Mouse (Mus musculus): ENCODE measurements around the gene Exoc6b. TPM values are rescaled to one million over a fixed set of nuclear protein-coding genes. Genes with fewer than 3 reads are reported as not detected.

The Exoc6b gene
- total RNA-seq, 2 experiments from 2014 or later: 14.0 to 16.3 TPM

GRCm38 (mm10) chr6:84661451-84662112 lies 407.7 kb downstream of the Exoc6b start:
- TF ChIP-seq CTCF (IDR thresholded peaks at IDR 0.05): no peak
- intact Hi-C loops (cut with DNase I): no loop called here
- no peak overlapping the region for H3K27ac ChIP-seq
- no peak overlapping the region for H3K4me3 ChIP-seq
- no peak for DNase-seq

DNA sequence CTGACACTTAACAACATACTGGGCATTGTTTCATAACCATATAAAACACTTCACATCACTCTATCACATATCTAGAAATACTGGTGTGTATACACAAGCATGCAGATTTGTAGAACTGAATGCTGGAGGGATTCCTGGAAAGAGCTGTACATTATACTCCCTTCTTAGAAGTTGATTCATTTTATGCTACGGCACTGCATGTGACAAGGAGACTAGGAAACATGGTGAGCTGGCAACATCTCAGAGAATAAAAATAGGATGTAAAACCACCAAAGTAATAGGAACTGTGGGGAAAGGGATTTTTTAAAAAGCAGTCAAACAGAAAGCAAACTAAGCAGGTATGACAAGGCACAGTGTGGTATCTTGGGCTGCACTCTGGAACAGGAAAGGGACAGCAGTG lies 408.3 kb downstream of the Exoc6b start:
- Histone ChIP-seq H3K27ac (no peak overlapping the region), H3K4me3 (no peak overlapping the region)
- intact Hi-C loops (cut with DNase I): no loop called here
- TF ChIP-seq CTCF (IDR thresholded peaks at IDR 0.05): no peak
- no peak for DNase-seq

- H3K27ac ChIP-seq: peak overlapping the region; percentile 16; the same call in 1 of the 2 replicates
- TF ChIP-seq CTCF (IDR thresholded peaks at IDR 0.05): no peak
- no peak overlapping the region for H3K4me3 ChIP-seq
- DNase-seq: no peak
- intact Hi-C loops (cut with DNase I): no loop called here
These were observed 412.2 kb downstream of the Exoc6b start for GRCm38 (mm10) chr6:84657091-84657490.

GRCm38 (mm10) chr6:84656680-84657079 lies 412.6 kb downstream of the Exoc6b start:
- DNase-seq: no peak
- Histone ChIP-seq H3K4me3 (no peak overlapping the region), H3K27ac (peak overlapping the region; percentile 16; the same call in 1 of the 2 replicates)
- TF ChIP-seq CTCF (IDR thresholded peaks at IDR 0.05): no peak
- intact Hi-C loops (cut with DNase I): no loop called here

GRCm38 (mm10) chr6:84651902-84652301 lies 417.4 kb downstream of the Exoc6b start:
- no peak for DNase-seq
- Histone ChIP-seq H3K4me3 (no peak overlapping the region), H3K27ac (no peak overlapping the region)
- no peak for TF ChIP-seq CTCF (IDR thresholded peaks at IDR 0.05)
- intact Hi-C loops (cut with DNase I): no loop called here

DNA sequence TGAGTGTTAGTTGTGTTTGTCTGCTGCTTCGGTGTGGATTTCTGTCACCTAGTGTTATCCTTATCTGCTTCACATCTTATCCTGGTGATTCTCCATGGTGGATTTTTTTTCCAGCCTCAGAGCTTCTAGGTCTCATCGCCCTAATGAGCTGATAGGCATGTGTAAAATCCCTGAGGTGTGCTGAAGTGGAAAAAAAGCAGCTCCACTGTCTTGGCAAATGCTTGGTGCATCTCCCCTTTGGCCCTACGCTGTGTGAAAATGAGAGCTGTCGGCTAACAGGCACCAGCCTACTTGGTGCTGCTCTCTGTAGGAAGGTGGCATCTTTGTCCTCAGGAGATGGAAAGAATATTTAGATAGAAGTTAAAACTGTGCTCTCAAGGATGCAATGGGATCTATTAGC lies 422.1 kb downstream of the Exoc6b start:
- no peak for TF ChIP-seq CTCF (IDR thresholded peaks at IDR 0.05)
- H3K27ac ChIP-seq: no peak overlapping the region
- DNase-seq: no peak
- H3K4me3 ChIP-seq: no peak overlapping the region
- intact Hi-C loops (cut with DNase I): no loop called here

GRCm38 (mm10) chr6:84646696-84647095 lies 422.6 kb downstream of the Exoc6b start:
- no peak for TF ChIP-seq CTCF (IDR thresholded peaks at IDR 0.05)
- Histone ChIP-seq H3K27ac (no peak overlapping the region), H3K4me3 (no peak overlapping the region)
- intact Hi-C loops (cut with DNase I): no loop called here
- no peak for DNase-seq

GRCm38 (mm10) chr6:84641062-84641431 lies 428.3 kb downstream of the Exoc6b start:
- Histone ChIP-seq H3K27ac (peak overlapping the region; percentile 69), H3K4me3 (no peak overlapping the region)
- DNase-seq: no peak
- intact Hi-C loops (cut with DNase I): no loop called here
- TF ChIP-seq CTCF (IDR thresholded peaks at IDR 0.05): no peak

DNA sequence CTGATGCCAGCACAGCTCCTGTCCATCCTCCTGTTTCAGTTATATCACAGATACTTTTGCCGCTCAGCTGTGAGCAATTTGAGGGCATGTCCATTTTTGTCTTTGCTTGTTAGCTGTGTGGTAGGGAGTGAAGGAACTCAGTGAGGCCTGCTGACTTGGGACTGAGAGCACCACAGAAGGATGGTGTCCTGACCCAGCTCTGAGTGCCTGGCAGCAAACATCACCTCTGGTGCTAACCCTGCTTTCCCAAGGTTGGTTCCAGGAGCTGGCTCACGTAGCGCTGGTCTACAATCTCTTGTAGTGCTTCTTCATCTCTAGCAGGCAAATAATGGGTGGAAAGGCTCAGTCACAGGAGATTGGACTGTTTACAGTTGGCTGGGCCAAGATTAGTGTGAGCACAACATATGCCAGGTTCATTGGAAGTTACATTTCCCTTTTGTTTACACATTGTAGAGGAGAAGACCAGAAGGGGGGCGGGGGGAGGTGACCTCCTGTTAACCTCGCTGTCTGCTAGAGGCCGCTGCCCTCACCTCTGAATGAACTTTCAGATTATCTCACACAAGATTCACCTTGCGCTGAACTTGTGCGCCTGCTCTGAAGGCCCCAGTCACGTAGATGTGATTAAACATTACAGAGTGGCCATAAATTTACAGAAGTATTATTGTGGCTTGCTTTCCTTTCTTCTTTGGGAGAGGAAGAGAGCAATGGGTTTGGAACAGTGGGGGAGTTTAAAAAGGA lies 428.8 kb downstream of the Exoc6b start:
- TF ChIP-seq CTCF (IDR thresholded peaks at IDR 0.05): no peak
- no peak overlapping the region for H3K4me3 ChIP-seq
- intact Hi-C loops (cut with DNase I): no loop called here
- peak overlapping the region; percentile 69 for H3K27ac ChIP-seq
- peak; percentile 32 for DNase-seq

DNA sequence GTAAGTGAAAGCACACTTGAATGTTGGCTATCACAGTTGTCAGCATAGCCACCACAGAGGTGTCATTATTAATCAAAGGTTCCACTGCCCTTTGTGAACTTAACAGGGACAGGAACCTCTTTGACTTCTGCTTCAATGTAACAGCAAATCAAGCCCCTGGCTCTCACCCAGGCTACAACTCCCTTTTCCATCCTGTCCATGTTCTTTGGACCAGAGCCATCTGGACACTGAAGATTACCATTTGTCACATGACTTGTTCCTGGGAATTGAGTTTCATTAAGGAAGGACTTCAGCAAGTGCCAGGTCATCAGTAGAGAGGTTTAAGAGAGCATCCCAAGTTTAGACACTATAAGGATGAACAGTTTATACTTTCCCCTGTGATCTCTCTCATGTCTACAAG lies 431.1 kb downstream of the Exoc6b start:
- no peak for TF ChIP-seq CTCF (IDR thresholded peaks at IDR 0.05)
- Histone ChIP-seq H3K27ac (no peak overlapping the region), H3K4me3 (no peak overlapping the region)
- intact Hi-C loops (cut with DNase I): no loop called here
- DNase-seq: peak; percentile 51

DNA sequence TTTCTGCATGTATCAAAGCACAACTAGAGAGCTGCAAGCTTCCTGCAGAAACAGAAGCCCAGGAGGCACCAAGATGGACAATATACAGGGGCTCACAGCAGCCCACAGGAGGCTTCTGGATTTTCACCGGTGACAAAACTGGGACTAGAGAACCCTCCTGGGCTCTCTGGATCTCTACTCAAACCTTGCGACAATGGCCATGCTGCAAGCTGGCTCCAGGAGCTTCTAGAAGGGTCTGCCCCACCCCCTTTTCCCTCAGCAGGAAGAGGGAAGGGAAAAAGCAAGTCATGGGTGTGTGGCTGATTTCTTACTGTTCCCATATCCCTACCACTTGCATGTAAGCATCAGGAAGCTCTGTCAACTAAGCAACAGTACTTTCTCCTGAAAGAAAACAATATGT lies 437.7 kb downstream of the Exoc6b start:
- H3K27ac ChIP-seq: peak overlapping the region; percentile 29; the same call in 1 of the 2 replicates
- no peak overlapping the region for H3K4me3 ChIP-seq
- intact Hi-C loops (cut with DNase I): no loop called here
- TF ChIP-seq CTCF (IDR thresholded peaks at IDR 0.05): no peak
- DNase-seq: no peak

DNA sequence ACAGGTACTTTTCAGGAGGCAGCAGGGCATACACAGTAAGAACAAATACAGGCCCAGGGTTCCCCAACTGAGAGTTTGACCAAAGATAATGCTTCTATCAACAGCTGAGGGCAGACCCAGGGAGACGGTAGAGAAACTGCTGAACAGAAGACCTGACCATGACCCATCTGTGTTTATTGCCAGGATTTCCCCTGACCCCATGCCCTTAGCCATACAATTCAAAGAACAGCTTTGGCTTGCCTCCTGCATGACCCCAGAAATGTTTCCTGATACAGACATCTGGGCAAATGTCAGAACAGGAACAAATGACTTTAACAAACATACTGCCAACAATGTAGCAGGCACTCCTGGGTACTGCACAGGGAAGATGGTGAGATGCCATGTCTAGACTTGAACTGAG lies 439.0 kb downstream of the Exoc6b start:
- intact Hi-C loops (cut with DNase I): no loop called here
- peak overlapping the region; percentile 48 for H3K27ac ChIP-seq
- no peak for DNase-seq
- no peak for TF ChIP-seq CTCF (IDR thresholded peaks at IDR 0.05)
- no peak overlapping the region for H3K4me3 ChIP-seq

- intact Hi-C loops (cut with DNase I): no loop called here
- Histone ChIP-seq H3K27ac (no peak overlapping the region), H3K4me3 (no peak overlapping the region)
- DNase-seq: no peak
- TF ChIP-seq CTCF (IDR thresholded peaks at IDR 0.05): no peak
These were observed 440.5 kb downstream of the Exoc6b start for GRCm38 (mm10) chr6:84628831-84629230.

DNA sequence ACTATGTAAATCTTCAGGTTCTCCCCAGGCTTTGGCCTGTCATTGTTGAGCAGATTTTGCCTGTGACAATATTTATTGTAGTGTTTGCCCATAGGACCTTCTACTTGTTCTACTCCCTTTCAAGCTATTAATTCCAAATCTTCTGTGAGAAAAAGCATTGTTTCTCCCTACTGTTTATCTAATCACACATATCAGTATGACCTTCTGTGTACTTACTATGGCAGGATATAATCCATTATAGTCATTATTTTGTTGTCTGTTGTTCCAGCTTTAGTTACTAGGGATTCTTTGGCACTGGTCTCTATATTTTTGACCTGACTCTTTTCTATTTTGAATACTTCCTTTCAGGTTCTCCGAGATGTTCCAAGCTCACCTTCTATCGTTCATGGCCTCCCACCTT lies 442.9 kb downstream of the Exoc6b start:
- Histone ChIP-seq H3K27ac (no peak overlapping the region), H3K4me3 (no peak overlapping the region)
- DNase-seq: no peak
- no peak for TF ChIP-seq CTCF (IDR thresholded peaks at IDR 0.05)
- intact Hi-C loops (cut with DNase I): no loop called here
